Mouse (Mus musculus): ENCODE results near the gene Ldoc1. TPM values are rescaled to one million over a fixed set of nuclear protein-coding genes. Genes with fewer than 3 reads are reported as not detected.

The Ldoc1 gene
- not detected for total RNA-seq (2023)

GRCm38 (mm10) chrX:61709302-61710033 lies at the start of gene Ldoc1:
Ldoc1 (plus strand) TSS chrX:61709497.

Data from CD4-positive naive resting alpha-beta T cell, adult 76 days (primary cell).